Mouse (Mus musculus) liver, adult 2 months (tissue): ENCODE results near the gene Trmt61a.

ENCODE experiments used
- CTCF ChIP-seq: fragments of 200-500 bp; IDR thresholded peaks from 2 replicates; pipeline ENCODE4 v1.5.1; 2011; ENCODE audit warnings: low read depth, low read length, control low read depth
- POLR2A ChIP-seq: fragments of 200-500 bp; IDR thresholded peaks from 2 replicates; pipeline ENCODE4 v1.6.1; 2011; ENCODE audit warnings: low read length, control low read depth; ENCODE audit not compliant: insufficient read depth; ENCODE audit errors: extremely low read depth

DNA sequence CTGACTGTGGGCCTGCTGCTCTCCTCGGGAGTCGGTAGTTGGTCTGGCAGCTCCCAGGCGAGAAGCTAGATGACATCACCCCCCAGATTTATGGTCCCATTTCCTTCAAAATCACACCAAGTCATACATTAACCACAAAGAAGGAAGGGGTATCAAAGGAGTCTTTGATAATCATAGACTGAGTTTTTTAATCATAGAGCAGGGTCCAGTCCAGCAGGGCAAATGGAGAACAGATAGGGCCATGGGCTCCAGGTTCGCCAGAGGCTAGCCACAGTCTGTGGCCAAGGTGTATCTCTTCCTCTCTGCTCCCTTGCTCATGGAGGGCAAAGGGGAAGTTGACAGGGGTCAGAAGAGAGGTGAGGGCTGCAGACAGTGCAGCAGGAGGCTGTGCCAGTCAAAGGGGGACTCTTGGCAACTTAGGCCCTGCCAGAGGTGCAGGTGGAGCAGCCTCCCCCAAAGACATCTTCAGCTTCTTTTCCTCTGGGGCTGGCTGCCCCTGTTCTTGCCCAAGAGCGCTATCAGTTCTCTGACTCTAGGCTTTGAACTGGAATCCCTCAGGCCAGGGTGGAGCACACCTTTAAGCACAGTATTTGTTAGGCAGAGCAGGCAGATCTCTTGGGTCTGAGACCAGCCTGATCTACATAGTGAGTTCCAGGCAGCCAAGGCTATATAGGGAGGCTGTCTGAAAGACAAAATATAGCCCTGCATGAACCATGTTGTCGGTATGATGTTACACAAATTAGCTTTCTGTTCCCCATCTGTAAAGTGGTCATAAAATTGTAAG lies 1.9 kb upstream of the Trmt61a start:
- TF ChIP-seq CTCF (no peak), POLR2A (no peak)
